Mouse (Mus musculus) colon, adult 2 months (tissue): ENCODE data around the gene Olfr434. TPM values are rescaled to one million over a fixed set of nuclear protein-coding genes. Genes with fewer than 3 reads are reported as not detected.

Source experiments
- polyA plus RNA-seq: library from polyadenylated mRNA; depleted of rRNA; stranded (reverse); fragments of >200 nt; gene quantifications from 2 replicates; pipeline ENCODE4 v1.2.3, GENCODE M21; 2012; rRNA removed

Gene Olfr434
- not detected in 2 replicates for polyA plus RNA-seq

GRCm38 (mm10) chr6:43212873-43213272, at the start of gene Olfr434:
Olfr434 (plus strand) TSS chr6:43213021.

GRCm38 (mm10) chr6:43171840-43172239, 41.0 kb upstream of the Olfr434 start, which contains the start of gene Olfr13:
Olfr13 (plus strand) TSS chr6:43172140.

GRCm38 (mm10) chr6:43196781-43197180, 16.0 kb upstream of the Olfr434 start, which contains the start of gene Olfr435:
Olfr435 (plus strand) TSS chr6:43197146.

GRCm38 (mm10) chr6:43231255-43231654, 18.4 kb downstream of the Olfr434 start, which contains the start of gene Olfr47:
Olfr47 (plus strand) TSS chr6:43231529.

GRCm38 (mm10) chr6:43265363-43266041, 52.7 kb downstream of the Olfr434 start, which contains the start of gene Arhgef5:
Arhgef5 (plus strand) TSS chr6:43265582.

Other genes starting within 250 kb of the Olfr434 start
- not detected in 2 replicates for gene Olfr441, start 106.7 kb upstream of the Olfr434 start, polyA plus RNA-seq
- gene Olfr237-ps1, start 66.5 kb upstream of the Olfr434 start, polyA plus RNA-seq, result not detected in 2 replicates
- gene Olfr437, start 49.7 kb upstream of the Olfr434 start, polyA plus RNA-seq, result not detected in 2 replicates
- not detected in 2 replicates for gene Olfr13, start 40.9 kb upstream of the Olfr434 start, polyA plus RNA-seq
- not detected in 2 replicates for gene Olfr435, start 15.9 kb upstream of the Olfr434 start, polyA plus RNA-seq
- not detected in 2 replicates for gene Olfr47, start 18.5 kb downstream of the Olfr434 start, polyA plus RNA-seq
- 34.2 and 35.5 TPM in 2 replicates for gene Arhgef5, start 52.6 kb downstream of the Olfr434 start, polyA plus RNA-seq
- 0.06 TPM in 1 of 2 replicates, not detected in the other for gene Nobox, start 96.5 kb downstream of the Olfr434 start, polyA plus RNA-seq